Mouse (Mus musculus) liver, adult 2 months (tissue): ENCODE measurements around the gene Atp6v0b.

Experiments
- CTCF ChIP-seq: fragments of 200-500 bp; IDR thresholded peaks from 2 replicates; pipeline ENCODE4 v1.5.1; 2011; ENCODE audit warnings: low read depth, low read length, control low read depth
- POLR2A ChIP-seq: fragments of 200-500 bp; IDR thresholded peaks from 2 replicates; pipeline ENCODE4 v1.6.1; 2011; ENCODE audit warnings: low read length, control low read depth; ENCODE audit not compliant: insufficient read depth; ENCODE audit errors: extremely low read depth

DNA sequence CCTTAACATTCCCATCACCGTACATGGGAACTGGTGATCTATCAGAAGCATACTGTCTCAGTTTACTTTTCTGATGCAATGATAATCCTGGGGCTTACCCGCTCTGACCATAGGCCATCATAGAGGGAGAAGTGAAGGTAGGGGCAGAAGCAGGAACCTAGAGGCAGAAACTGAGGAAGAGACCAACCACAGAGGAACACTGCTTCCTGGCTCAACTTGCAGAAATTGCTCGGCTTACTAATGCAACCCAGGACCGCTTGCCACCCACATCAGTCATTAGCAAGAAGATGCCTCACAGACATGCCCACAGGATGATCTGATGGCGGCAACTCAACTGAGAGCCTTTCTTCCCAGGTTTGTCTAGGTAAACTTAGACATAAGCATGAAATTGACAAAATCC, 31.6 kb upstream of the Atp6v0b start:
- no peak for TF ChIP-seq POLR2A
- no peak for TF ChIP-seq CTCF
